Mouse (Mus musculus) liver, embryonic 12.5 days (tissue): ENCODE data around the gene Pim3. TPM values are rescaled to one million over a fixed set of nuclear protein-coding genes. Genes with fewer than 3 reads are reported as not detected.

Source experiments
- ATAC-seq: fragments of 200-750 bp; cut with Nextera tagmentation; 2 replicates; pipeline ENCODE4 v1.8.0; 2017; ENCODE audit warnings: moderate number of reproducible peaks, mild to moderate bottlenecking, moderate library complexity
- H3K27ac ChIP-seq: fragments of 300-500 bp; sonication (generic); 2 replicates; pipeline ENCODE4 v1.5.1; 2016; ENCODE audit warnings: mild to moderate bottlenecking
- H3K27me3 ChIP-seq: fragments of 300-500 bp; sonication (generic); replicated peaks from 2 replicates; pipeline ENCODE4 v1.6.1; 2016; ENCODE audit warnings: mild to moderate bottlenecking, moderate library complexity
- H3K36me3 ChIP-seq: fragments of 300-500 bp; sonication (generic); 2 replicates; pipeline ENCODE4 v1.6.1; 2016; ENCODE audit warnings: mild to moderate bottlenecking, moderate library complexity
- H3K4me1 ChIP-seq: fragments of 300-500 bp; sonication (generic); 2 replicates; pipeline ENCODE4 v1.6.1; 2016
- H3K4me2 ChIP-seq: fragments of 300-500 bp; sonication (generic); 2 replicates; pipeline ENCODE4 v1.6.1; 2016; ENCODE audit warnings: mild to moderate bottlenecking, moderate library complexity
- H3K4me3 ChIP-seq: fragments of 300-500 bp; sonication (generic); 2 replicates; pipeline ENCODE4 v1.5.1; 2016; ENCODE audit warnings: mild to moderate bottlenecking, moderate library complexity
- H3K9ac ChIP-seq: fragments of 300-500 bp; sonication (generic); 2 replicates; pipeline ENCODE4 v1.6.1; 2016; ENCODE audit warnings: mild to moderate bottlenecking, moderate library complexity
- H3K9me3 ChIP-seq: fragments of 300-500 bp; sonication (generic); replicated peaks from 2 replicates; pipeline ENCODE4 v1.6.1; 2016; ENCODE audit warnings: mild to moderate bottlenecking, moderate library complexity
- WGBS: fragments of 180-500 bp; shearing (Covaris S2); methylation state at CpG from one replicate; pipeline ENCODE4 v1.1.7; 2016; ENCODE audit not compliant: insufficient replicate concordance; 5-methylcytosine and 5-hydroxymethylcytosine counted together
- polyA plus RNA-seq: library from polyadenylated mRNA; unstranded; fragments of >200 nt; fragmentation: Nextera tagmentation; extraction: Ambion mirVana; gene quantifications from 2 replicates; pipeline ENCODE4 v1.2.1, GENCODE M21; 2016

Gene Pim3
- polyA plus RNA-seq, 1 experiment from 2014 or later = 23.5 TPM

DNA sequence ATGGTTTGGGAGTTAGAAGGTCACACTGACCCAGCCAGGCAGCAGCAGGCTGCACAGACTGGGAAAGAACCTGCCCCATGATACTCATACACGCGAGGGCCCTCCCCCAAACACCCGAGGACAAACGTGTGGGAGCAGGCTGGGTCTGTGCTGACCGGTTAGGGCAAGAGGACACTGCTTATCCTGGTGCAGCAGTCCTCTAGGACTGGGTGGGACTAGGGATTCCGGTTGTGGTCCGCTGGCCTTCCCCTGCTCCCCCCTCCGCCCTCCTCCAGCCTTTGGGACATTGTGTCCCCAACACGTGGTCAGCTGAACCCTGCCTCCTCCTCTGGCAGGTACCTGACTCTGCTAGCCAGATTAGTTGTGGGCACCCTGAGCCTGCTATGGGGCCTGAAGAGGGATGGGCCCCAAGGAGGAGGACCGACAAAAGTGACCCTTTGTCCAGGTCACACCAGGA, 13.7 kb downstream of the Pim3 start:
- peaks cover 15% of the 10 kb centered on the region for H3K27me3 ChIP-seq
- H3K9ac ChIP-seq = no peak overlapping the region
- peak overlapping the region; percentile 39 for H3K4me2 ChIP-seq
- H3K9me3 ChIP-seq = no peaks in the 10 kb centered on the region
- peaks cover 9% of the 10 kb centered on the region for H3K4me1 ChIP-seq
- 29% methylated on average over 10 of the region's 10 CpGs for WGBS
- ATAC-seq = peak; percentile 46
- no peaks in the 10 kb centered on the region for H3K36me3 ChIP-seq
- no peak overlapping the region for H3K4me3 ChIP-seq
- no peak overlapping the region for H3K27ac ChIP-seq

- peak overlapping the region; percentile 39 for H3K4me2 ChIP-seq
- H3K27me3 ChIP-seq = peaks cover 15% of the 10 kb centered on the region
- H3K4me1 ChIP-seq = peaks cover 7% of the 10 kb centered on the region
- H3K36me3 ChIP-seq = no peaks in the 10 kb centered on the region
- no peaks in the 10 kb centered on the region for H3K9me3 ChIP-seq
- ATAC-seq = peak; percentile 45
- no peak overlapping the region for H3K9ac ChIP-seq
- no peak overlapping the region for H3K27ac ChIP-seq
- 10% methylated on average over 28 of the region's 28 CpGs for WGBS
- H3K4me3 ChIP-seq = no peak overlapping the region
Measured at GRCm38 (mm10) chr15:88876155-88877020, 14.4 kb downstream of the Pim3 start.

DNA sequence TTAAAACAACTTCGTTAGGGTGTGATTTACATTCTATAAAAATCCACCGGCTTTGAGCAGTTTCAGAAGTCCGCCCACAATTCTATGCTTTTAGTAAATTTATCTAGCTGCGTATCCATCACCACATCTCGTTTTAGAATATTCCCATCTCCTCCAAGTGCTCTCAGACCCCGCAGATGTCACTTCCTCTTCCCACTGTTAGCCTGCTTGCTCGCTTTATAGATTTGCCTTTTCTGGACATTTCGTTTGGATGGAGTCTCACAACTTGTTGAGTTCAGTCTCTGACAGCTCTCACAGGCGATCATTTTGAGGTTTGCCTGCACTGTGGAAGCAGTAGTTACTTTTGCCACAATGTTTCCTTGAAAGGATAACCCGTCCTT, 15.0 kb downstream of the Pim3 start:
- Histone ChIP-seq H3K9me3 (no peaks in the 10 kb centered on the region), H3K27me3 (peaks cover 15% of the 10 kb centered on the region), H3K36me3 (no peaks in the 10 kb centered on the region), H3K27ac (no peak overlapping the region), H3K4me2 (no peak overlapping the region), H3K4me1 (peaks cover 7% of the 10 kb centered on the region), H3K9ac (no peak overlapping the region), H3K4me3 (no peak overlapping the region)
- 59% methylated on average over 10 of the region's 10 CpGs for WGBS
- ATAC-seq = no peak

DNA sequence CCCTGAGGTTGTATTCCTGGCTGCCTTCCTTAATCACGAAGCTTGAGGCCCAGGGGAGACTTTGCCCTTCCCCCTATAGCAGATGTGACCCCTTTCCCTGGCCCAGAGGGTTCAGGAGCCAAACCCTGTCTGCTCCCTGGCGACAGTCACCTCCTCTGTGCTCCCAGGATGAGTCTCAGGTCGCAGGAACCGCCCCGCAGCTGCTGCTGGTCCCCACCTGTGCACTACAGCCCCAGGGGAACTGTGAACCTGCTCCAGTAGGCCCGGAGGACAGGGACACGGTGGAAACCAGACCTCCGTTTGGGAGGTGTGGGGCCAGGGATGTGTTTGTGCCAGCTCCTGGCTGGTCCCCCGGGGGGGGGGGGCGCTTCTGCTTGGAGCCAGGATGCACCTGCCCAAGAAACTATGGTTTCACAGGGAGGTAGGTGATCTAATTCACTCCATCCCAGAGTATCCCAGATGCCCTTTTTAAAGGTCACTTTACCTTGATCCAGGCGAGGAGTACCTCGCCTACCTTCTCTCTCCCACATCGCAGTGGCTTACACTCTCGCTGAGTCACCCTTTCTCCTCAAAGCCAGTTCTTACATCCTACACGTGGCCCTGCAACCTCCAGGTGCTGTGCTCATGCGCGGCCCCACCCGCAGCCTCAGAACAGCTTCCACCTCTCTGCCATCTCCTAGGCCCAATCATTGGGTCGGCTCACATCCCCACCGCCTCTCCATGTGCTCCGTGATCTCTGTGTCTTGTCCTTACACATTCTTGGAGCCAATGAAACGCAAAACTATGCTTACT, 19.5 kb downstream of the Pim3 start:
- Histone ChIP-seq H3K27ac (no peak overlapping the region), H3K9ac (no peak overlapping the region), H3K4me1 (no peaks in the 10 kb centered on the region), H3K36me3 (no peaks in the 10 kb centered on the region), H3K27me3 (no peaks in the 10 kb centered on the region), H3K4me2 (no peak overlapping the region), H3K9me3 (no peaks in the 10 kb centered on the region), H3K4me3 (no peak overlapping the region)
- 51% methylated on average over 22 of the region's 22 CpGs for WGBS
- ATAC-seq = no peak

DNA sequence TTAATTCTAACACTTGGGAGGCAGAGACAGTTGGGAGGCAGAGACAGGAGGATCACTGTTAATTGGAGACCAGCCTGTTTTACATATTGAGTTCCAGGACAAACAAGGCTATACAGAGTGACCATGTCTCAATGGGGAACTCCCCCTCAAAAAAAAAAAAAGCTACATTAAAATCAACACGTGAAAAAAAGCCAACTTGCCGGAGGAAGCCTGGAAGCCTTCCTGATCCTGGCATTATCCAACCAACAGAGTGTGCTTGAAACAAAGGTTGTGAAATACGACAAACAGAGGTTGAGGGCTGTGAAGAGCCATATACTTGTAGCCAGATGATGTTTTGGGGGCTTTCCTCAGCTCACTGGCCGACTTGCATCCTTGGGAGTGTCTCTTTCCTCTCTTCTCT, 20.9 kb downstream of the Pim3 start:
- no peaks in the 10 kb centered on the region for H3K36me3 ChIP-seq
- no peak overlapping the region for H3K4me3 ChIP-seq
- 46% methylated on average over 4 of the region's 4 CpGs for WGBS
- ATAC-seq = no peak
- no peaks in the 10 kb centered on the region for H3K4me1 ChIP-seq
- H3K4me2 ChIP-seq = no peak overlapping the region
- no peak overlapping the region for H3K9ac ChIP-seq
- no peak overlapping the region for H3K27ac ChIP-seq
- no peaks in the 10 kb centered on the region for H3K9me3 ChIP-seq
- no peaks in the 10 kb centered on the region; the same call in 1 of the 2 replicates for H3K27me3 ChIP-seq

DNA sequence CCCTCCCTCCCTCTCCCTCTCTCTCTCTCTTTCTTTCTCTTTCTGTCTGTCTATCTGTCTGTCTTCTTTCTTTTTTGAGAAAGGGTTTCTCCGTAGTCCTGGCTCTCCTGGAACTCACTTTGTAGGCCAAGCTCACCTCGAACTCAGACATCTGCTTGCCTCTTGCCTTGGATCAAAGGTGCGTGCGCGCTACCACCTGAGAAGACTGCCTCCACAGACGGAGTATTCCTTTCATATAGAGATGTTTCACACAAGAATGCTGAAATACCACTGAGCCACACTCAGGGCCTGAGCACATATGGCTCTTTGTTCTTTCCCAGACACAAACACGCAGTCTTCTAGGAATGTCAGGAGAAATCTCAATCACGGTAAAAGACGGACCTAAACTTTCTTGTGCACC, 21.4 kb downstream of the Pim3 start:
- Histone ChIP-seq H3K36me3 (no peaks in the 10 kb centered on the region), H3K27ac (no peak overlapping the region), H3K4me2 (no peak overlapping the region), H3K9ac (no peak overlapping the region), H3K27me3 (no peaks in the 10 kb centered on the region; the same call in 1 of the 2 replicates), H3K9me3 (no peaks in the 10 kb centered on the region), H3K4me3 (no peak overlapping the region), H3K4me1 (0 out of 2 replicates have a peak, but pooled peaks cover 3% of the 10 kb centered on the region)
- WGBS = 78% methylated on average over 9 of the region's 9 CpGs
- no peak for ATAC-seq

DNA sequence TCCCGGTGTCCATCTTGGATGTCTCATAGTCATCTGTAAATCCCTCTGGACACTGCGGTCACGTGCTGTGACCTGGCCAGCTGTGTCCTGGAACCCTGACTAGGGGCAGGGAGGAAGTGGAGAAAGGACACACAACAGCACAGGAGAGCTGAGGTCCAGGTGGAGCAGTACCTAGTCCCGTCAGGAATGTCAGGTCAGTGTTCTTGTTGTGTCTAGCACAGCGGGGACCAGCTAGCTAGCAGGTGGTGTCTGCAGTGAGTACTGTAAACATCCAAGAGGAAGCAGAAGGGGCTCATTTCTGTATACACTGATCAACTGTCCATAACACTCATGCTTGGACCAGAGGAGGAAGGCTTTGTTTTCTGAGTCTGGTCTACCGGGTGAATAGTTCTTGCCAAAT, 23.4 kb downstream of the Pim3 start:
- Histone ChIP-seq H3K4me1 (peaks cover 6% of the 10 kb centered on the region; the same call in 1 of the 2 replicates), H3K9me3 (no peaks in the 10 kb centered on the region), H3K36me3 (no peaks in the 10 kb centered on the region), H3K27me3 (peaks cover 17% of the 10 kb centered on the region), H3K4me3 (no peak overlapping the region), H3K9ac (no peak overlapping the region), H3K4me2 (no peak overlapping the region), H3K27ac (no peak overlapping the region)
- WGBS = 76% methylated on average over 6 of the region's 6 CpGs
- ATAC-seq = no peak

DNA sequence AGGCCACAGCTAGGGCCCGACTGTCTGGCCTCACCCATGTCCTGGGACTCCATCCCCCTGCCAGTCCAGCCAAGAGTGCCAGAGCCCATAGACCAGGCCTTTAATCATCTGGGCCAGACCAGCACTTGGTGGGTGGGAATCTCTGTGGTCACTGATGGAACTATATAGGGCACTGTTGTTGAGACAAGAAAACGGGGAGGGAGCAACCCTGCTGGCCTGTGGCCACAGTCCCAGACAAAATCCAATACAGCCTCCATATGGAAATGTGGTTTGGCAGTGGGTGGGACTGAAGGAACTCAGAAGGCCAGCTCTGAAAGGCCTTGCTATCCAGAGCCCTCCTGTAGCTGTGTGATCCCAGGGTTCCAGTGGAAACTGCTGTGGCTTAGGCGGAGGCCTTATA, 27.0 kb downstream of the Pim3 start:
- Histone ChIP-seq H3K9me3 (no peaks in the 10 kb centered on the region), H3K27ac (no peak overlapping the region), H3K36me3 (no peaks in the 10 kb centered on the region), H3K4me3 (no peak overlapping the region), H3K4me1 (peaks cover 19% of the 10 kb centered on the region), H3K9ac (no peak overlapping the region), H3K27me3 (peaks cover 33% of the 10 kb centered on the region), H3K4me2 (no peak overlapping the region)
- no peak for ATAC-seq
- 69% methylated on average over 3 of the region's 3 CpGs for WGBS

GRCm38 (mm10) chr15:88889994-88890393, 28.0 kb downstream of the Pim3 start:
- no peak overlapping the region for H3K27ac ChIP-seq
- no peaks in the 10 kb centered on the region for H3K9me3 ChIP-seq
- H3K4me1 ChIP-seq = peaks cover 19% of the 10 kb centered on the region
- no peak for ATAC-seq
- peak overlapping the region; percentile 91 for H3K4me2 ChIP-seq
- H3K4me3 ChIP-seq = no peak overlapping the region
- H3K36me3 ChIP-seq = no peaks in the 10 kb centered on the region
- H3K27me3 ChIP-seq = peaks cover 33% of the 10 kb centered on the region
- no peak overlapping the region for H3K9ac ChIP-seq
- 76% methylated on average over 3 of the region's 3 CpGs for WGBS

- WGBS = 1% methylated on average over 41 of the region's 41 CpGs
- Histone ChIP-seq H3K4me1 (peaks cover 19% of the 10 kb centered on the region), H3K4me3 (peak overlapping the region; percentile 56), H3K4me2 (peak overlapping the region; percentile 91), H3K27me3 (peaks cover 33% of the 10 kb centered on the region), H3K27ac (0 out of 2 replicates have a peak overlapping the region, but pooled peaks have one; percentile 30), H3K9ac (peak overlapping the region; percentile 50), H3K36me3 (no peaks in the 10 kb centered on the region), H3K9me3 (no peaks in the 10 kb centered on the region)
- peak; percentile 90 for ATAC-seq
Measured at GRCm38 (mm10) chr15:88890751-88891675, 29.0 kb downstream of the Pim3 start.

GRCm38 (mm10) chr15:88891676-88892040, 29.7 kb downstream of the Pim3 start:
- H3K9me3 ChIP-seq = no peaks in the 10 kb centered on the region
- 62% methylated on average over 8 of the region's 8 CpGs for WGBS
- H3K36me3 ChIP-seq = no peaks in the 10 kb centered on the region
- H3K9ac ChIP-seq = no peak overlapping the region
- no peak overlapping the region for H3K27ac ChIP-seq
- peaks cover 19% of the 10 kb centered on the region for H3K4me1 ChIP-seq
- no peak for ATAC-seq
- H3K27me3 ChIP-seq = peaks cover 33% of the 10 kb centered on the region
- peak overlapping the region; percentile 91 for H3K4me2 ChIP-seq
- peak overlapping the region; percentile 56 for H3K4me3 ChIP-seq
